Mouse (Mus musculus) Muller cell, postnatal 12 days (primary cell): ENCODE results near the gene Dennd2c.
"Not testable (repeated sequence)": the region's sequence is repeated elsewhere in the genome, so short reads cannot be mapped to it uniquely, and the experiment has no call there.

ENCODE experiments used
- DNase-seq: peaks from one replicate; pipeline ENCODE4 v3.0.0-alpha.2; 2015; ENCODE audit errors: inconsistent ontology term

Gene Dennd2c

GRCm38 (mm10) chr3:103214593-103215285 lies 112.3 kb downstream of the Dennd2c start:
- no peak for DNase-seq

- DNase-seq: not testable (repeated sequence)
These were observed 113.0 kb downstream of the Dennd2c start for GRCm38 (mm10) chr3:103215399-103215798.
